Mouse (Mus musculus) hindbrain, postnatal 0 days (tissue): Measurements from ENCODE around the gene Serpina9. TPM values are rescaled to one million over a fixed set of nuclear protein-coding genes. Genes with fewer than 3 reads are reported as not detected.

Experiments
- ATAC-seq: fragments of 200-750 bp; cut with Nextera tagmentation; 2 replicates; pipeline ENCODE4 v1.8.0; 2017; ENCODE audit warnings: mild to moderate bottlenecking, moderate TSS enrichment, moderate library complexity
- DNase-seq: peaks from one replicate; pipeline ENCODE4 v3.0.0-alpha.2; 2015; ENCODE audit warnings: low spot score
- H3K27ac ChIP-seq: fragments of 300-500 bp; sonication (generic); 2 replicates; pipeline ENCODE4 v1.5.1; 2014; ENCODE audit warnings: mild to moderate bottlenecking
- H3K27me3 ChIP-seq: fragments of 300-500 bp; sonication (generic); 2 replicates; pipeline ENCODE4 v1.6.1; 2014; ENCODE audit warnings: low read length, mixed read lengths; ENCODE audit not compliant: insufficient read depth
- H3K36me3 ChIP-seq: fragments of 300-500 bp; sonication (generic); 2 replicates; pipeline ENCODE4 v1.6.1; 2014; ENCODE audit warnings: low read length, mixed read lengths; ENCODE audit not compliant: insufficient read depth
- H3K4me1 ChIP-seq: fragments of 300-500 bp; sonication (generic); 2 replicates; pipeline ENCODE4 v1.6.1; 2014; ENCODE audit warnings: antibody characterized with exemption, low read length, mixed read lengths; ENCODE audit not compliant: insufficient read depth
- H3K4me2 ChIP-seq: fragments of 300-500 bp; sonication (generic); 2 replicates; pipeline ENCODE4 v1.6.1; 2014; ENCODE audit warnings: low read depth, mild to moderate bottlenecking, low read length, moderate library complexity, mixed read lengths
- H3K4me3 ChIP-seq: fragments of 300-500 bp; sonication (generic); 2 replicates; pipeline ENCODE4 v1.5.1; 2014; ENCODE audit warnings: low read length
- H3K9ac ChIP-seq: fragments of 300-500 bp; sonication (generic); replicated peaks from 2 replicates; pipeline ENCODE4 v1.6.1; 2014; ENCODE audit warnings: mild to moderate bottlenecking, low read length, moderate library complexity, mixed read lengths
- H3K9me3 ChIP-seq: fragments of 300-500 bp; sonication (generic); 2 replicates; pipeline ENCODE4 v1.6.1; 2016; ENCODE audit warnings: low read length, mixed read lengths
- CTCF ChIP-seq: IDR thresholded peaks from 2 replicates; pipeline ENCODE4 v1.5.1; 2016; ENCODE audit warnings: antibody characterized with exemption, control low read depth, low read depth
- WGBS: fragments of 180-500 bp; shearing (Covaris S2); extraction: QIAGEN DNeasy Blood & Tissue Kit; methylation state at CpG from one replicate; pipeline ENCODE4 v1.1.7; 2014; 5-methylcytosine and 5-hydroxymethylcytosine counted together
- polyA plus RNA-seq: library from polyadenylated mRNA; unstranded; fragments of >200 nt; fragmentation: Nextera tagmentation; extraction: Ambion mirVana; gene quantifications from 2 replicates; pipeline ENCODE4 v1.2.1, GENCODE M21; 2015
- total RNA-seq: library from RNA; depleted of rRNA; stranded (reverse); fragments of >200 nt; gene quantifications from 2 replicates; pipeline ENCODE4 v1.2.3, GENCODE M21; 2014; rRNA removed

The Serpina9 gene
- total RNA-seq (not detected in 2 replicates), polyA plus RNA-seq (0.38 and 0.43 TPM in 2 replicates)

DNA sequence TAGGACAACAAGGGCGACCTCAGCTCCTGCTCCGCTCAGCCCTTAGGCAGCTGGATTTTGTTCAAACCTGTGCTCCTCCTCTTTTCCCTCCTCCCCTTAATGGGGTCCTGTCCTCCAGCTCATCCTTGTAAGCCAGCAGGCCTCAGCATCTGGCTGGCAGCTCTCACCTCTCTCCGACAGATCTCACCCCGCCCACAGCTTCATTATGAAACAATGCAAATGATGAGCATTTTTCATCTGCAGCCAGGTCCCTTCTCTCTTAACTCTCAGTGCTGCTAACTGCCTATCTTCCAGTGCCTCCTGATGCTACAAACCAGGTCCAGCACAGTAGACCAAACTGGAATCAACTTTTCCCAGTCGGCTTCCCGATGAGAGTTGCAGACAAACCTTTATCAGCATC, at the start of gene Serpina9:
Gene Serpina9, minus strand, starts transcription at position 136 of the 400 bp plus-strand sequence.
- Histone ChIP-seq H3K9ac (no peak within 1 kb of the TSS), H3K27ac (no peak within 1 kb of the TSS), H3K4me3 (no peak within 1 kb of the TSS), H3K4me2 (no peak within 1 kb of the TSS), H3K9me3 (peaks cover 3% of the 10 kb centered on the region; the same call in 1 of the 2 replicates), H3K4me1 (no peaks in the 10 kb centered on the region), H3K36me3 (no peaks in the 10 kb centered on the region), H3K27me3 (no peaks in the 10 kb centered on the region)
- no peak for TF ChIP-seq CTCF
- ATAC-seq (no peak), DNase-seq (no peak)
- 85% methylated on average over 6 of the region's 6 CpGs for WGBS

DNA sequence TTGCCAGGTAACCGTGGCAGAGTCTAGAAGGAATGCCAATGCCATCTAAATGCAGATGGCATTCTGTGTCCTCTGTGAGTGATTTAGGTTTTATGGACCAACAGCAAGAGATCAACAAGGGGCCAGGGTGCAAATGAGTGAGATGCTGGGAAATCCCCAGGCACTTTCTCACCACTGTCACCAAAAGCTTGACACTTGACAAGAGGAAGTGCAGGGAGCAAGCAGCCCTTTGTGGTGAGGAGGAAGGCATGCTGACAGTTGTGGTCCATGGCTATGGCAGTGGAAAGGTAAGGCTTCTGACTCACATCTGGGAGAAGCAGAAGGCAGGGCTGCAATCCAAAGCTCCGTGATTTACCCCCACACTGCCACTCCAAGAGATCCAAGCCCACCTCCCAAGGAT, 48.3 kb upstream of the Serpina9 start:
- H3K27me3 ChIP-seq = no peaks in the 10 kb centered on the region
- ATAC-seq (no peak), DNase-seq (no peak)
- H3K4me1 ChIP-seq = peaks cover 5% of the 10 kb centered on the region; the same call in 1 of the 2 replicates
- H3K4me3 ChIP-seq = no peak overlapping the region
- H3K27ac ChIP-seq = no peak overlapping the region
- H3K9ac ChIP-seq = no peak overlapping the region
- no peak overlapping the region for H3K4me2 ChIP-seq
- WGBS = 57% methylated on average over 2 of the region's 2 CpGs
- TF ChIP-seq CTCF = no peak
- no peaks in the 10 kb centered on the region for H3K9me3 ChIP-seq
- H3K36me3 ChIP-seq = no peaks in the 10 kb centered on the region

DNA sequence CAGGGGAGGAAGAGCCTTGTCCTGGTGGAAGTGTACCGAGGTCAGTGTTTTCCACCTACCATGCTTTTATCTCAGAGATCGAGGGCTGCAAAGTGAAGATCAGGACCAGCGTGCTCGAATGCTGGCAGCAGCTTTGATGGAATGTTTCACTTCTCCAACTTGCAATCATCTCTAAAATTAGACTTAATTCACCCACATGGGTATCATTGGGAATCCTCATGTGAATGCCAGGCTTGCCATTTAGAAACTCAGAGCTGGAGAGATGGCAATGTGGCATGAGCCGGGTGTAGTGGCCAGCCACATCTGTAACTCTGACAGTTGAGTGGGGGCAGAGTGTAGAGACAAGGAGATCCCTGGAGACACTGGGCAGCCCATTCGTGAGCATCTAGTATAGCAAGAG, 46.6 kb upstream of the Serpina9 start:
- H3K36me3 ChIP-seq = no peaks in the 10 kb centered on the region
- H3K4me1 ChIP-seq = peaks cover 5% of the 10 kb centered on the region; the same call in 1 of the 2 replicates
- no peak overlapping the region for H3K4me3 ChIP-seq
- H3K27me3 ChIP-seq = no peaks in the 10 kb centered on the region
- no peak overlapping the region for H3K4me2 ChIP-seq
- H3K9ac ChIP-seq = no peak overlapping the region
- H3K27ac ChIP-seq = no peak overlapping the region
- DNase-seq (no peak), ATAC-seq (no peak)
- WGBS = 72% methylated on average over 6 of the region's 6 CpGs
- H3K9me3 ChIP-seq = no peaks in the 10 kb centered on the region
- TF ChIP-seq CTCF = no peak

DNA sequence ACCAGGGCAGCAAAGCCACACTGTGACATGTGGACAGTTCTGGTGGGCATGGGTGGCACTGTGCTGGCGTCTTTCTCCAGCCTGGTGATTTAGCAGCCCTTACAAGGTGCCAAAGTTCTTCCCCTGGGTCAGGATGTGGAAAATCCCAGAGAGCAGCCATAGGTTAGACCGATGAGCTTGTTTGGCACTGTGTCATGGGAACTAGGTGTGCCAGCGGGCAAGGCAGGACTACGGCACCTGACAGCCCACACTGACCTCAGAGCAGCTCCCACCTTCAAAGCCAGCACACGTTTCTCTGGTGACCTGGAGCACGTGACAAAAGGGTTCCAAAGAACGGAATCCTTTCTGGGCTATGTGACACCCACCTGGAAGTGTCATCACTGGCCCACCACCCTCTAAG, 44.0 kb upstream of the Serpina9 start:
- no peaks in the 10 kb centered on the region for H3K27me3 ChIP-seq
- no peak overlapping the region for H3K4me3 ChIP-seq
- H3K36me3 ChIP-seq = no peaks in the 10 kb centered on the region
- no peak overlapping the region for H3K9ac ChIP-seq
- no peaks in the 10 kb centered on the region for H3K9me3 ChIP-seq
- WGBS = 81% methylated on average over 7 of the region's 7 CpGs
- peaks cover 5% of the 10 kb centered on the region; the same call in 1 of the 2 replicates for H3K4me1 ChIP-seq
- ATAC-seq (no peak), DNase-seq (no peak)
- no peak overlapping the region for H3K4me2 ChIP-seq
- no peak overlapping the region for H3K27ac ChIP-seq
- no peak for TF ChIP-seq CTCF

DNA sequence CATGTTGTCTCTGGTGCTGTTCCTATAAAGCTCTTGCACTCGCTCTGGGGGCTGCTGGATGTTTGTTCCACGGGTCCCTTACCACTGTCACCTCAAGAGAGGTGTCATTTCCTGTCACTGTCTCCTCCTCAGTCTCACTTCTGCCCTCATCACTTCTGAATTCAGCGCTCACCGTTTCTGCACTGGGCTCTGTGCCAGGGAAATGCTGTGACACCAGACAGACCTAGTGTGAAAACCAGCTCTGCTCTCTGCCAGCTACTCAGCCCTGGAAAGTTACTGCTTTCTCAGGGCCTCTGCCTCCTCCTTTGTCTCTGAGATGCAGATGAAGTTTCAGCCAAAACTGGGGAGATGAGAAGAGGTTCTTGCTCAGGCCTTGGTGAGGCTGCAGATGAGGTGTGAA, 43.5 kb upstream of the Serpina9 start:
- Histone ChIP-seq H3K4me3 (no peak overlapping the region), H3K36me3 (no peaks in the 10 kb centered on the region), H3K9me3 (no peaks in the 10 kb centered on the region), H3K4me1 (peaks cover 5% of the 10 kb centered on the region; the same call in 1 of the 2 replicates), H3K27ac (no peak overlapping the region), H3K9ac (no peak overlapping the region), H3K4me2 (no peak overlapping the region), H3K27me3 (no peaks in the 10 kb centered on the region)
- TF ChIP-seq CTCF = no peak
- 36% methylated on average over 4 of the region's 4 CpGs for WGBS
- peak; percentile 53 for DNase-seq
- ATAC-seq = no peak

DNA sequence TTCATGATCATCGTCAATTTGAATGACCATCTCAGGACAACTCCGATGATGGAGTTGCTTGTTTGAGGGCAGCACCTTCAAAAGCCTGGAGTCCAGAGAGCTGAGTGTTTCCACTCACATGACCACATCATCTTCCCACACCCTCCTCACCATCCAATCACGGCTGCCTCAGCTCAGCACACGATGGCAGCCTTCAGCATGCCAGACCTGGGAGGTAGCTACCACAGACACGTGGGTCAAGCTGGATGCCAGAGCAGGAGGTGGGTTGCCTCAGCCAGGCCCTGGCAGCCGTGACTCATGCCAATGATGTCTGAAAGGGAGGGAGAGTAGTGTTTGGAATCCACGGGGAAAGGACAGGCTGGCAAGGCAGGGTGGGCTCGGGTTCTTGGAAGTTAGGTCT, 42.2 kb upstream of the Serpina9 start:
- Histone ChIP-seq H3K9ac (no peak overlapping the region), H3K27me3 (no peaks in the 10 kb centered on the region), H3K36me3 (no peaks in the 10 kb centered on the region), H3K27ac (no peak overlapping the region), H3K4me1 (peaks cover 5% of the 10 kb centered on the region; the same call in 1 of the 2 replicates), H3K4me3 (no peak overlapping the region), H3K9me3 (no peaks in the 10 kb centered on the region), H3K4me2 (no peak overlapping the region)
- DNase-seq = no peak
- TF ChIP-seq CTCF = no peak
- WGBS = 72% methylated on average over 8 of the region's 8 CpGs
- no peak for ATAC-seq

DNA sequence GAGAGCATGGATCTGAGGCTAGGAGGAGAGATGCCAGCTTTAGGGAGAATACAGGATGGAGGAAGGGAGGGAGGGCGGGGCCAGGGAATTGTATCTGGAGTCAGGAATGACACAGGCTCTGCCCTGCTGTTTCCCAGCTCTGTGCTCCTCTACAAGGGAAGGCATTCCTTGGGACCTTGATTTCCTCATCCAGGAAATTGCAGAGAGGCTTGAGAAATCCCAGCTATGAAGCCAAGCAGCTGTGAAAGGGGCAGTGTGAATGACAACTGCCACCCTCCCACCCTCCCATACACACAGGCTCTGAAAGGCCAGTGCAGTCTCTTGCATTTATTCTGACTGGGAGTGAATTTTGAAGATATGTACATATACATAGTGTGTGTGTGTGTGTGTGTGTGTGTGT, 40.4 kb upstream of the Serpina9 start:
- Histone ChIP-seq H3K36me3 (no peaks in the 10 kb centered on the region), H3K4me3 (no peak overlapping the region), H3K9ac (no peak overlapping the region), H3K4me2 (no peak overlapping the region), H3K27ac (no peak overlapping the region), H3K9me3 (no peaks in the 10 kb centered on the region), H3K4me1 (peaks cover 5% of the 10 kb centered on the region; the same call in 1 of the 2 replicates), H3K27me3 (no peaks in the 10 kb centered on the region)
- no peak for TF ChIP-seq CTCF
- no peak for ATAC-seq
- 69% methylated on average over 1 of the region's 1 CpGs for WGBS
- DNase-seq = no peak
